ENCODE assay signal across 8 mouse cellular contexts in genomic region chr16:90491898-90492499, GRCm38 (mm10).
DNase-seq lines count a peak whose midpoint lies in the region; ATAC-seq and TF ChIP-seq lines count a peak whose summit lies in the region.

No protein-coding gene starts in this region.

- peak overlapping the region; percentile 26; the same call in 1 of the 2 replicates for H3K27ac ChIP-seq in forebrain, embryonic 10.5 days
- no peak overlapping the region for H3K27ac ChIP-seq in kidney, postnatal 0 days
- no peak overlapping the region for H3K27ac ChIP-seq in midbrain, postnatal 0 days (ENCODE audit: low read depth, low read length)

- intact Hi-C loops in left cerebral cortex, postnatal 36 days (cut with DNase I), result loop anchor here (10.0 kb wide), 1 partner anchor 107 kb away; the partner anchor contains the start of gene Hunk

- H3K4me1 ChIP-seq in forebrain, embryonic 10.5 days, result peaks cover 22% of the 10 kb centered on the region
- H3K4me1 ChIP-seq in kidney, postnatal 0 days (replicated peaks; ENCODE audit: insufficient read depth, low read length), result 0 out of 2 replicates have a peak, but pooled peaks cover 4% of the 10 kb centered on the region
- no peaks in the 10 kb centered on the region for H3K4me1 ChIP-seq in midbrain, postnatal 0 days (ENCODE audit: insufficient read depth, low read length)

- ATAC-seq in kidney, postnatal 0 days (replicated peaks; ENCODE audit: low FRiP score, low read depth), result no peak
- ATAC-seq in midbrain, postnatal 0 days (ENCODE audit: low FRiP score), result no peak

- H3K9ac ChIP-seq in kidney, postnatal 0 days (ENCODE audit: low read depth, low read length), result no peak overlapping the region
- H3K9ac ChIP-seq in midbrain, postnatal 0 days (replicated peaks; ENCODE audit: low read length, poor library complexity, severe bottlenecking), result no peak overlapping the region

- no peaks in the 10 kb centered on the region for H3K9me3 ChIP-seq in forebrain, embryonic 10.5 days
- no peaks in the 10 kb centered on the region for H3K9me3 ChIP-seq in kidney, postnatal 0 days (replicated peaks; ENCODE audit: low read length)
- H3K9me3 ChIP-seq in midbrain, postnatal 0 days (ENCODE audit: low read length), result no peaks in the 10 kb centered on the region

- TF ChIP-seq CTCF in kidney, postnatal 0 days (IDR thresholded peaks at IDR 0.05; ENCODE audit: low read depth), result no peak
- TF ChIP-seq CTCF in midbrain, postnatal 0 days (IDR thresholded peaks at IDR 0.05), result no peak

- DNase-seq in layer of hippocampus, adult 11-12 months (ENCODE audit: low spot score), result peak; percentile 28
- DNase-seq in layer of hippocampus, adult 9-10 months (ENCODE audit: low spot score), result no peak
- no peak for DNase-seq in forebrain, embryonic 10.5 days (ENCODE audit: extremely low spot score, low spot score)
- DNase-seq in kidney, postnatal 0 days (ENCODE audit: low spot score), result peak; percentile 65
- peak; percentile 57 for DNase-seq in midbrain, postnatal 0 days (ENCODE audit: low spot score)
- no peak for DNase-seq in left cerebral cortex, postnatal 36 days (ENCODE audit: low spot score in 2 of 2)
- DNase-seq in ovary, postnatal 36 days (ENCODE audit: low spot score), result no peak
- DNase-seq in left cerebral cortex, adult 18-20 months (ENCODE audit: low spot score in 2 of 2), result no peak

- H3K4me2 ChIP-seq in kidney, postnatal 0 days (ENCODE audit: low read length), result no peak overlapping the region
- H3K4me2 ChIP-seq in midbrain, postnatal 0 days (ENCODE audit: low read depth, low read length, poor library complexity, severe bottlenecking), result no peak overlapping the region

- H3K4me3 ChIP-seq in forebrain, embryonic 10.5 days, result no peak overlapping the region
- H3K4me3 ChIP-seq in kidney, postnatal 0 days (replicated peaks; ENCODE audit: low read depth, low read length), result no peak overlapping the region
- H3K4me3 ChIP-seq in midbrain, postnatal 0 days (ENCODE audit: low read depth, low read length), result no peak overlapping the region

- WGBS in forebrain, embryonic 10.5 days, result 72% methylated on average over 5 of the region's 5 CpGs
- 32% methylated on average over 5 of the region's 5 CpGs for WGBS in kidney, postnatal 0 days
- WGBS in midbrain, postnatal 0 days, result 34% methylated on average over 5 of the region's 5 CpGs

- no peaks in the 10 kb centered on the region for H3K27me3 ChIP-seq in forebrain, embryonic 10.5 days (ENCODE audit: poor library complexity, severe bottlenecking)
- H3K27me3 ChIP-seq in kidney, postnatal 0 days (ENCODE audit: insufficient read depth, low read length), result no peaks in the 10 kb centered on the region
- H3K27me3 ChIP-seq in midbrain, postnatal 0 days (ENCODE audit: insufficient read depth, low read length), result no peaks in the 10 kb centered on the region

- H3K36me3 ChIP-seq in forebrain, embryonic 10.5 days (replicated peaks), result peaks cover 94% of the 10 kb centered on the region
- peaks cover 20% of the 10 kb centered on the region for H3K36me3 ChIP-seq in kidney, postnatal 0 days (ENCODE audit: insufficient read depth, low read length)
- peaks cover 20% of the 10 kb centered on the region for H3K36me3 ChIP-seq in midbrain, postnatal 0 days (ENCODE audit: insufficient read depth, low read length)

Comparison
In these comparisons a context has a peak if more than half of its experiments do, and no peak if none do; other contexts are left out.
1. DNase-seq: peak in layer of hippocampus, adult 11-12 months (single experiment), kidney, postnatal 0 days (single experiment) and midbrain, postnatal 0 days (single experiment); none in layer of hippocampus, adult 9-10 months (single experiment), forebrain, embryonic 10.5 days (single experiment), left cerebral cortex, postnatal 36 days (0 of 2), ovary, postnatal 36 days (single experiment) and left cerebral cortex, adult 18-20 months (0 of 2).